Mouse (Mus musculus) heart, embryonic 14.5 days (tissue): Measurements from ENCODE around the gene Stat4. TPM values are rescaled to one million over a fixed set of nuclear protein-coding genes. Genes with fewer than 3 reads are reported as not detected.

ENCODE experiments used
- ATAC-seq: fragments of 200-750 bp; cut with Nextera tagmentation; 2 replicates; pipeline ENCODE4 v1.8.0; 2017; ENCODE audit warnings: low read depth, moderate TSS enrichment; ENCODE audit not compliant: insufficient number of reproducible peaks, insufficient read depth, low FRiP score
- H3K27ac ChIP-seq, 2 experiments: fragments of 200-500 bp in 1 of 2; fragments of 300-500 bp in 1 of 2; sonication (generic) in 1 of 2; replicated peaks in 1 of 2; 2 replicates each; pipeline ENCODE4 v1.5.1; 2012 to 2014; ENCODE audit warnings: low read depth in 2 of 2, low read length in 2 of 2, control low read depth in 1 of 2, mild to moderate bottlenecking in 1 of 2, mixed read lengths in 1 of 2; ENCODE audit not compliant: control insufficient read depth in 1 of 2, insufficient read depth in 1 of 2
- H3K27me3 ChIP-seq: fragments of 300-500 bp; sonication (generic); 2 replicates; pipeline ENCODE4 v1.6.1; 2014; ENCODE audit warnings: mild to moderate bottlenecking, low read length, control low read depth; ENCODE audit not compliant: control insufficient read depth, insufficient read depth
- H3K36me3 ChIP-seq: fragments of 300-500 bp; sonication (generic); 2 replicates; pipeline ENCODE4 v1.6.1; 2014; ENCODE audit warnings: mild to moderate bottlenecking, control low read depth, low read length, mixed read lengths; ENCODE audit not compliant: control insufficient read depth, insufficient read depth
- H3K4me1 ChIP-seq, 2 experiments: fragments of 200-500 bp in 1 of 2; fragments of 300-500 bp in 1 of 2; sonication (generic) in 1 of 2; 2 replicates each; pipeline ENCODE4 v1.6.1; 2012 to 2014; ENCODE audit warnings: low read length in 2 of 2, control low read depth in 1 of 2, mixed read lengths in 1 of 2; ENCODE audit not compliant: control insufficient read depth in 2 of 2, insufficient read depth in 2 of 2
- H3K4me2 ChIP-seq: fragments of 300-500 bp; sonication (generic); 2 replicates; pipeline ENCODE4 v1.6.1; 2014; ENCODE audit warnings: mild to moderate bottlenecking, low read length
- H3K4me3 ChIP-seq, 2 experiments: fragments of 200-500 bp in 1 of 2; fragments of 300-500 bp in 1 of 2; sonication (generic) in 1 of 2; 2 replicates each; pipeline ENCODE4 v1.5.1; 2012 to 2014; ENCODE audit warnings: low read length in 2 of 2, mild to moderate bottlenecking in 2 of 2, control low read depth in 1 of 2, low read depth in 1 of 2, moderate library complexity in 1 of 2; ENCODE audit not compliant: control insufficient read depth in 1 of 2, insufficient read depth in 1 of 2
- H3K9ac ChIP-seq: fragments of 300-500 bp; sonication (generic); 2 replicates; pipeline ENCODE4 v1.6.1; 2014; ENCODE audit warnings: mild to moderate bottlenecking, low read length
- H3K9me3 ChIP-seq: fragments of 300-500 bp; sonication (generic); 2 replicates; pipeline ENCODE4 v1.6.1; 2016; ENCODE audit warnings: low read length, control low read depth; ENCODE audit not compliant: control insufficient read depth
- WGBS: fragments of 180-500 bp; shearing (Covaris S2); extraction: QIAGEN DNeasy Blood & Tissue Kit; methylation state at CpG from one replicate; pipeline ENCODE4 v1.1.7; 2014; 5-methylcytosine and 5-hydroxymethylcytosine counted together
- polyA plus RNA-seq: library from polyadenylated mRNA; unstranded; fragments of >200 nt; fragmentation: Nextera tagmentation; extraction: Ambion mirVana; gene quantifications from 2 replicates; pipeline ENCODE4 v1.2.1, GENCODE M21; 2014

The Stat4 gene
- polyA plus RNA-seq, 1 experiment from 2014 or later = 2.4 TPM

- no peak overlapping the region for H3K27ac ChIP-seq
- H3K9me3 ChIP-seq = no peaks in the 10 kb centered on the region
- H3K4me2 ChIP-seq = no peak overlapping the region
- H3K27me3 ChIP-seq = no peaks in the 10 kb centered on the region
- no peak for ATAC-seq
- WGBS = 74% methylated on average over 16 of the region's 16 CpGs
- H3K36me3 ChIP-seq = peaks cover 60% of the 10 kb centered on the region
- H3K4me3 ChIP-seq = no peak overlapping the region
- peaks cover 6 to 12% of the 10 kb centered on the region in 2 experiments for H3K4me1 ChIP-seq
- H3K9ac ChIP-seq = no peak overlapping the region
Measured at GRCm38 (mm10) chr1:52137292-52137691, 150.3 kb downstream of the Stat4 start.

GRCm38 (mm10) chr1:52140534-52140933 lies 153.6 kb downstream of the Stat4 start:
- H3K4me3 ChIP-seq = no peak overlapping the region
- H3K9ac ChIP-seq = no peak overlapping the region
- H3K27me3 ChIP-seq = no peaks in the 10 kb centered on the region
- H3K4me2 ChIP-seq = no peak overlapping the region
- no peak overlapping the region; a peak in 1 of 4 replicates for H3K27ac ChIP-seq
- H3K9me3 ChIP-seq = no peaks in the 10 kb centered on the region
- peaks cover 56% of the 10 kb centered on the region for H3K36me3 ChIP-seq
- peaks cover 10 to 12% of the 10 kb centered on the region in 2 experiments for H3K4me1 ChIP-seq
- WGBS = 79% methylated on average over 9 of the region's 9 CpGs
- no peak for ATAC-seq

- Histone ChIP-seq H3K9ac (no peak overlapping the region), H3K4me2 (no peak overlapping the region), H3K9me3 (no peaks in the 10 kb centered on the region), H3K36me3 (peaks cover 46% of the 10 kb centered on the region), H3K27ac (no peak overlapping the region; a peak in 1 of 4 replicates), H3K27me3 (no peaks in the 10 kb centered on the region), H3K4me1 (peaks cover 10 to 12% of the 10 kb centered on the region in 2 experiments), H3K4me3 (no peak overlapping the region)
- ATAC-seq = no peak
- WGBS = 22% methylated on average over 3 of the region's 3 CpGs
Measured at GRCm38 (mm10) chr1:52141482-52141881, 154.5 kb downstream of the Stat4 start.

- Histone ChIP-seq H3K9me3 (no peaks in the 10 kb centered on the region), H3K9ac (no peak overlapping the region), H3K36me3 (peaks cover 40% of the 10 kb centered on the region), H3K27ac (no peak overlapping the region), H3K4me2 (no peak overlapping the region), H3K4me3 (no peak overlapping the region), H3K4me1 (peaks cover 10 to 15% of the 10 kb centered on the region in 2 experiments), H3K27me3 (no peaks in the 10 kb centered on the region)
- no peak for ATAC-seq
- 52% methylated on average over 4 of the region's 4 CpGs for WGBS
Measured at GRCm38 (mm10) chr1:52142117-52142516, 155.2 kb downstream of the Stat4 start.

GRCm38 (mm10) chr1:52143191-52143590 lies 156.2 kb downstream of the Stat4 start:
- WGBS = 70% methylated on average over 4 of the region's 4 CpGs
- Histone ChIP-seq H3K27ac (no peak overlapping the region; a peak in 1 of 4 replicates), H3K9me3 (no peaks in the 10 kb centered on the region), H3K36me3 (peaks cover 29% of the 10 kb centered on the region), H3K9ac (no peak overlapping the region), H3K4me2 (no peak overlapping the region), H3K27me3 (no peaks in the 10 kb centered on the region), H3K4me3 (no peak overlapping the region), H3K4me1 (peaks cover 13 to 21% of the 10 kb centered on the region in 2 experiments)
- no peak for ATAC-seq

GRCm38 (mm10) chr1:52143596-52144156 lies 156.7 kb downstream of the Stat4 start:
- no peak for ATAC-seq
- Histone ChIP-seq H3K9ac (no peak overlapping the region), H3K9me3 (no peaks in the 10 kb centered on the region), H3K4me2 (no peak overlapping the region), H3K27me3 (no peaks in the 10 kb centered on the region), H3K4me3 (no peak overlapping the region), H3K4me1 (peaks cover 15 to 25% of the 10 kb centered on the region in 2 experiments), H3K27ac (no peak overlapping the region), H3K36me3 (peaks cover 29% of the 10 kb centered on the region)
- 84% methylated on average over 7 of the region's 7 CpGs for WGBS

- H3K36me3 ChIP-seq = peaks cover 22% of the 10 kb centered on the region
- no peak overlapping the region for H3K4me2 ChIP-seq
- no peak overlapping the region for H3K9ac ChIP-seq
- no peak overlapping the region for H3K4me3 ChIP-seq
- no peaks in the 10 kb centered on the region for H3K9me3 ChIP-seq
- no peaks in the 10 kb centered on the region for H3K27me3 ChIP-seq
- no peak overlapping the region for H3K27ac ChIP-seq
- peaks cover 22 to 30% of the 10 kb centered on the region in 2 experiments for H3K4me1 ChIP-seq
- ATAC-seq = no peak
- WGBS = 86% methylated on average over 10 of the region's 10 CpGs
Measured at GRCm38 (mm10) chr1:52144907-52145306, 158.0 kb downstream of the Stat4 start.
